Mouse (Mus musculus): Measurements from ENCODE around the gene Cgn.

- TF ChIP-seq CTCF (IDR thresholded peaks at IDR 0.05; ENCODE audit: low read depth): no peak
- TF ChIP-seq EP300 (IDR thresholded peaks at IDR 0.05; ENCODE audit: low read depth): no peak
Measured at GRCm38 (mm10) chr3:94782936-94783335, 3.4 kb downstream of the Cgn start.
